8 mouse cellular contexts compared by ENCODE assay signal in the genomic region with DNA sequence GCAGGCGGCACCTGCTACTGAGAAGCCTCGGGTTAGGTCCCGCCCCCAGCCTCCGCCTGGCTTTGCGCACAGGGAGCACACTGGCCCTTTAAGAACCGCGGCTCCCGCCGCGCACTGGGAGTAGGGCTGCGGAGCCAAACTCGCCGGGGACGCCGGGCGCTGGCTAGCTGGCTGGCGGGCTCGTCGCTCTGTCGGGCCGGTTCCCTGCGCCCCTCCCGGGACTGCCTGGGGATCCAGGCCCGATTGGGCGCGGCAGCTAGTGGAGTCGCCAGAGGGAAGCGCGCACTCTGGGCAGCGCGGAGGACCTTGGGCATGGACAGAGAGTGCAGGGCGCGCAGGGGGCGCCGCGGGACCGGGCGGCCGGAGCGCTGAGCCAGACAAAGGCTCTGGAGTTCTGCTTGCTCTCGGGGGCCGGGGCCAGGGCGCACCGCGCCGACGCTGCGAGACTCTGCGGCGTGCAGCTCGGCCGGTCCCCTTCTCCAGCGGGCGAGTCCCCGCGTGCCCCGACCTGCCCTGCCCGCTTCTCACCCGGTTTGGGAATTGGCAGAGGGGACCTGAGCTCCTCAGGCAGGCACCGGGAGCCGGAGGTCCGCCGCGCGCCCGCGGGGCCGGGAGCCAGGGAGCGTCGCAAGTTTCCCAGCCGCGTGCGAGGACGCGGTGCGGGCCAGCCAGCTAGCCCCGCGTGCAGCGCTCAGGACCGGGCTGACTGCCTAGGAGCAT. TPM values are rescaled to one million over a fixed set of nuclear protein-coding genes. Genes with fewer than 3 reads are reported as not detected.
DNase-seq lines count a peak whose midpoint lies in the region; ATAC-seq and TF ChIP-seq lines count a peak whose summit lies in the region.

A gene (plus strand): TSS at position 118 of the 720 bp plus-strand sequence.

- peak within 1 kb of the TSS; percentile 89 for H3K4me2 ChIP-seq in hindbrain, embryonic 13.5 days

- peak within 1 kb of the TSS; percentile 94 for H3K27ac ChIP-seq in gastrocnemius, adult 2 months
- H3K27ac ChIP-seq in hindbrain, embryonic 13.5 days, result peak within 1 kb of the TSS; percentile 93

- H3K9me3 ChIP-seq in hindbrain, embryonic 13.5 days, result no peaks in the 10 kb centered on the region

- peak; percentile 13; the same call in 1 of the 2 replicates for TF ChIP-seq CTCF in gastrocnemius, adult 2 months (IDR thresholded peaks at IDR 0.05)

- H3K9ac ChIP-seq in hindbrain, embryonic 13.5 days, result peak within 1 kb of the TSS; percentile 93

- H3K4me1 ChIP-seq in hindbrain, embryonic 13.5 days (replicated peaks), result peaks cover 71% of the 10 kb centered on the region

- intact Hi-C loops in gastrocnemius, adult 2 months (cut with DNase I), result no loop called here

- H3K36me3 ChIP-seq in hindbrain, embryonic 13.5 days, result no peaks in the 10 kb centered on the region; the same call in 1 of the 2 replicates

- peak; percentile 71 for ATAC-seq in hindbrain, embryonic 13.5 days (ENCODE audit: low FRiP score)
- ATAC-seq in erythroid progenitor cell, adult 5-6 weeks (replicated peaks; ENCODE audit: low FRiP score, poor library complexity, severe bottlenecking), result no peak

- peak within 1 kb of the TSS; percentile 78 for H3K4me3 ChIP-seq in gastrocnemius, adult 2 months
- H3K4me3 ChIP-seq in hindbrain, embryonic 13.5 days, result peak within 1 kb of the TSS; percentile 88

- no peaks in the 10 kb centered on the region for H3K27me3 ChIP-seq in hindbrain, embryonic 13.5 days

- peak; percentile 67 to 70 for DNase-seq in adrenal gland, adult 18-20 months (ENCODE audit: low spot score in 2 of 2)
- DNase-seq in cerebellum, postnatal 14 days, result peak; percentile 60 to 71
- DNase-seq in gastrocnemius, adult 2 months, result peak; percentile 91
- DNase-seq in left cerebral cortex, adult 8-10 months (ENCODE audit: low spot score in 2 of 2), result no peak
- peak; percentile 88 for DNase-seq in lung, postnatal 36 days
- DNase-seq in right cerebral cortex, postnatal 14 days, result peak; percentile 65

- WGBS in hindbrain, embryonic 13.5 days, result under 1% methylated on average over 72 of the region's 80 CpGs

RNA-seq across cellular contexts. Expression of the gene that starts here (rescaled TPM):
- 1 to 10 TPM; 5.6 to 8.9 TPM for total RNA-seq in adrenal gland, adult 18-20 months (2021)
- 10 to 100 TPM; 13.8 to 17.0 TPM for total RNA-seq in gastrocnemius, adult 2 months (2021)
- 17.4 and 18.4 TPM in 2 replicates for polyA plus RNA-seq in hindbrain, embryonic 13.5 days (2015; fragmentation: Nextera tagmentation; extraction: Ambion mirVana)
- 10 to 100 TPM; 16.0 to 17.9 (median 16.8) TPM for total RNA-seq in left cerebral cortex, adult 8-10 months (2022)
- not detected in 2 replicates for total RNA-seq in erythroid progenitor cell, adult 5-6 weeks (2015; ENCODE audit: low replicate concordance)
- total RNA-seq in erythroid progenitor cell, adult 5-6 weeks (2017; ENCODE audit: low replicate concordance), result not detected in 2 replicates

Comparison
In these comparisons a context has a peak if more than half of its experiments do, and no peak if none do; other contexts are left out.
1. RNA of the gene that starts here (total RNA-seq): 13.8 to 17.0 TPM in gastrocnemius, adult 2 months, 16.0 to 17.9 TPM in left cerebral cortex, adult 8-10 months and 5.6 to 8.9 TPM in adrenal gland, adult 18-20 months; not detected in erythroid progenitor cell, adult 5-6 weeks; every median in the first group is over 4 times any median in the second.
2. DNase-seq: peak in adrenal gland, adult 18-20 months (2 of 2), cerebellum, postnatal 14 days (2 of 2), gastrocnemius, adult 2 months (single experiment), lung, postnatal 36 days (single experiment) and right cerebral cortex, postnatal 14 days (single experiment); none in left cerebral cortex, adult 8-10 months (0 of 2).